17 mouse cellular contexts compared by ENCODE assay signal in genomic region chr6:87332380-87332779, GRCm38 (mm10). TPM values are rescaled to one million over a fixed set of nuclear protein-coding genes. Genes with fewer than 3 reads are reported as not detected.
A peak's percentile ranks its signal among the peaks of the same experiment; 100 is the strongest.
DNase-seq lines count a peak whose midpoint lies in the region; ATAC-seq and TF ChIP-seq lines count a peak whose summit lies in the region.
"Had no signal": no experiment of that assay in that cellular context is flagged by ENCODE, and none has a peak within 500 bp of the region (broad histone marks: within the 10 kb centered on the region; RNA-seq: fewer than 3 reads in every experiment).

No protein-coding gene starts in this region.

- H3K9me3 ChIP-seq in heart, embryonic 14.5 days (ENCODE audit: control insufficient read depth, low read length) = no peaks in the 10 kb centered on the region
- H3K9me3 ChIP-seq in midbrain, embryonic 11.5 days (ENCODE audit: control insufficient read depth, low read length) = no peaks in the 10 kb centered on the region
- no peaks in the 10 kb centered on the region for H3K9me3 ChIP-seq in midbrain, embryonic 15.5 days
- no peaks in the 10 kb centered on the region for H3K9me3 ChIP-seq in hindbrain, postnatal 0 days (ENCODE audit: low read length)
- H3K9me3 ChIP-seq in stomach, embryonic 15.5 days = no peaks in the 10 kb centered on the region
- H3K9me3 ChIP-seq: liver, embryonic 12.5 days had no signal

- ATAC-seq in heart, embryonic 14.5 days (ENCODE audit: insufficient number of reproducible peaks, insufficient read depth, low FRiP score, low read depth) = no peak
- no peak for ATAC-seq in midbrain, embryonic 11.5 days (ENCODE audit: low FRiP score)
- ATAC-seq in midbrain, embryonic 15.5 days (replicated peaks) = no peak
- ATAC-seq in hindbrain, postnatal 0 days = no peak
- no peak for ATAC-seq in stomach, embryonic 15.5 days (ENCODE audit: insufficient read depth, low FRiP score, low read depth)
- ATAC-seq: liver, embryonic 12.5 days had no signal

- TF ChIP-seq CTCF in hindbrain, postnatal 0 days (IDR thresholded peaks at IDR 0.05; ENCODE audit: low read depth) = no peak

- H3K9ac ChIP-seq in heart, embryonic 14.5 days (ENCODE audit: low read length) = no peak overlapping the region
- H3K9ac ChIP-seq in midbrain, embryonic 11.5 days (ENCODE audit: low read length) = no peak overlapping the region
- no peak overlapping the region for H3K9ac ChIP-seq in midbrain, embryonic 15.5 days
- no peak overlapping the region for H3K9ac ChIP-seq in hindbrain, postnatal 0 days (replicated peaks; ENCODE audit: low read length)
- no peak overlapping the region for H3K9ac ChIP-seq in stomach, embryonic 15.5 days
- H3K9ac ChIP-seq: liver, embryonic 12.5 days had no signal

- no peaks in the 10 kb centered on the region for H3K36me3 ChIP-seq in heart, embryonic 14.5 days (ENCODE audit: control insufficient read depth, insufficient read depth, low read length)
- no peaks in the 10 kb centered on the region for H3K36me3 ChIP-seq in midbrain, embryonic 11.5 days (ENCODE audit: control insufficient read depth, insufficient read depth, low read length)
- H3K36me3 ChIP-seq in midbrain, embryonic 15.5 days (replicated peaks) = no peaks in the 10 kb centered on the region
- H3K36me3 ChIP-seq in hindbrain, postnatal 0 days (ENCODE audit: insufficient read depth, low read length) = no peaks in the 10 kb centered on the region
- H3K36me3 ChIP-seq in stomach, embryonic 15.5 days = no peaks in the 10 kb centered on the region
- H3K36me3 ChIP-seq: liver, embryonic 12.5 days had no signal

- H3K27ac ChIP-seq in heart, embryonic 14.5 days (replicated peaks in 1 of 2; ENCODE audit: control insufficient read depth in 1 of 2, insufficient read depth in 1 of 2, low read depth in 2 of 2, low read length in 2 of 2) = no peak overlapping the region
- no peak overlapping the region for H3K27ac ChIP-seq in midbrain, embryonic 11.5 days (ENCODE audit: low read depth, low read length)
- no peak overlapping the region for H3K27ac ChIP-seq in midbrain, embryonic 15.5 days
- no peak overlapping the region for H3K27ac ChIP-seq in hindbrain, postnatal 0 days
- no peak overlapping the region for H3K27ac ChIP-seq in stomach, embryonic 15.5 days
- H3K27ac ChIP-seq: liver, embryonic 12.5 days had no signal

- H3K27me3 ChIP-seq in heart, embryonic 14.5 days (ENCODE audit: control insufficient read depth, insufficient read depth, low read length) = peaks cover 6% of the 10 kb centered on the region; the same call in 1 of the 2 replicates
- no peaks in the 10 kb centered on the region for H3K27me3 ChIP-seq in midbrain, embryonic 11.5 days (ENCODE audit: control insufficient read depth, insufficient read depth, low read length)
- no peaks in the 10 kb centered on the region for H3K27me3 ChIP-seq in midbrain, embryonic 15.5 days (replicated peaks)
- H3K27me3 ChIP-seq in hindbrain, postnatal 0 days (ENCODE audit: insufficient read depth, low read length) = no peaks in the 10 kb centered on the region
- no peaks in the 10 kb centered on the region for H3K27me3 ChIP-seq in stomach, embryonic 15.5 days (replicated peaks)

- no peak for DNase-seq in heart, adult 9 months (ENCODE audit: low spot score in 2 of 2)
- peak; percentile 78 for DNase-seq in midbrain, embryonic 11.5 days (ENCODE audit: low spot score, missing footprints)
- no peak for DNase-seq in hindbrain, postnatal 0 days (ENCODE audit: low spot score)
- DNase-seq in layer of hippocampus, postnatal 25 days (ENCODE audit: extremely low spot score in 1 of 2, low spot score in 1 of 2) = no peak
- DNase-seq: cerebellum, adult 2 months; heart, adult 18-20 months; kidney, adult 8-10 months; right cerebral cortex, postnatal 4 days; thymus, adult 2 months had no signal

- WGBS in heart, embryonic 14.5 days = 63% methylated on average over 2 of the region's 2 CpGs
- 89% methylated on average over 2 of the region's 2 CpGs for WGBS in midbrain, embryonic 11.5 days
- WGBS in midbrain, embryonic 15.5 days = 79% methylated on average over 2 of the region's 2 CpGs
- 52% methylated on average over 2 of the region's 2 CpGs for WGBS in hindbrain, postnatal 0 days
- 33% methylated on average over 2 of the region's 2 CpGs for WGBS in stomach, embryonic 15.5 days

- H3K4me2 ChIP-seq in heart, embryonic 14.5 days (ENCODE audit: low read length) = peak overlapping the region; percentile 78
- no peak overlapping the region for H3K4me2 ChIP-seq in midbrain, embryonic 11.5 days
- no peak overlapping the region for H3K4me2 ChIP-seq in midbrain, embryonic 15.5 days
- H3K4me2 ChIP-seq in hindbrain, postnatal 0 days (ENCODE audit: low read depth, low read length) = peak overlapping the region; percentile 85
- H3K4me2 ChIP-seq in stomach, embryonic 15.5 days = peak overlapping the region; percentile 87
- H3K4me2 ChIP-seq: liver, embryonic 12.5 days had no signal

- H3K4me1 ChIP-seq in heart, embryonic 14.5 days (ENCODE audit: control insufficient read depth in 2 of 2, insufficient read depth in 2 of 2, low read length in 2 of 2) = peaks cover 20 to 32% of the 10 kb centered on the region in 2 experiments
- peaks cover 9% of the 10 kb centered on the region for H3K4me1 ChIP-seq in midbrain, embryonic 11.5 days (ENCODE audit: control insufficient read depth, insufficient read depth, low read length)
- peaks cover 16% of the 10 kb centered on the region for H3K4me1 ChIP-seq in midbrain, embryonic 15.5 days
- peaks cover 3% of the 10 kb centered on the region; the same call in 1 of the 2 replicates for H3K4me1 ChIP-seq in hindbrain, postnatal 0 days (ENCODE audit: insufficient read depth, low read length)
- peaks cover 17% of the 10 kb centered on the region for H3K4me1 ChIP-seq in stomach, embryonic 15.5 days

- H3K4me3 ChIP-seq in heart, embryonic 14.5 days (ENCODE audit: control insufficient read depth in 1 of 2, insufficient read depth in 1 of 2, low read depth in 1 of 2, low read length in 2 of 2) = 0 out of 4 replicates have a peak overlapping the region, but pooled peaks of 1 of the 2 experiments have one; percentile 10
- no peak overlapping the region for H3K4me3 ChIP-seq in midbrain, embryonic 11.5 days (ENCODE audit: low read depth, low read length)
- H3K4me3 ChIP-seq in midbrain, embryonic 15.5 days = no peak overlapping the region
- peak overlapping the region; percentile 8 for H3K4me3 ChIP-seq in hindbrain, postnatal 0 days (ENCODE audit: low read length)
- H3K4me3 ChIP-seq in stomach, embryonic 15.5 days (replicated peaks) = no peak overlapping the region
- H3K4me3 ChIP-seq: liver, embryonic 12.5 days had no signal

RNA-seq across cellular contexts. Expression of gene Antxr1, which starts 3.2 kb away (rescaled TPM):
- 5.5 and 6.5 TPM in 2 replicates for polyA plus RNA-seq in heart, embryonic 14.5 days (2014; fragmentation: Nextera tagmentation; extraction: Ambion mirVana)
- 4.9 and 5.4 TPM in 2 replicates for polyA plus RNA-seq in midbrain, embryonic 11.5 days (2014; fragmentation: Nextera tagmentation; extraction: Ambion mirVana)
- 3.4 and 3.9 TPM in 2 replicates for polyA plus RNA-seq in midbrain, embryonic 15.5 days (2015; fragmentation: Nextera tagmentation; extraction: Ambion mirVana)
- total RNA-seq in hindbrain, postnatal 0 days (2014; rRNA removed) = 17.9 and 24.5 TPM in 2 replicates
- polyA plus RNA-seq in hindbrain, postnatal 0 days (2015; fragmentation: Nextera tagmentation; extraction: Ambion mirVana) = 4.0 and 4.2 TPM in 2 replicates
- 8.0 and 9.0 TPM in 2 replicates for polyA plus RNA-seq in stomach, embryonic 15.5 days (2015; fragmentation: Nextera tagmentation; extraction: Ambion mirVana)
- 10 to 100 TPM; 10.1 to 11.8 TPM for total RNA-seq in layer of hippocampus, postnatal 25 days (2021)
- total RNA-seq: neutrophil, adult 5-6 weeks had no signal

RNA-seq across cellular contexts. Expression of gene Gkn1, which starts 18.4 kb away (rescaled TPM):
- polyA plus RNA-seq in heart, embryonic 14.5 days (2014; fragmentation: Nextera tagmentation; extraction: Ambion mirVana) = not detected in 2 replicates
- not detected in 2 replicates for polyA plus RNA-seq in midbrain, embryonic 11.5 days (2014; fragmentation: Nextera tagmentation; extraction: Ambion mirVana)
- not detected in 2 replicates for polyA plus RNA-seq in midbrain, embryonic 15.5 days (2015; fragmentation: Nextera tagmentation; extraction: Ambion mirVana)
- not detected in 2 replicates for total RNA-seq in hindbrain, postnatal 0 days (2014; rRNA removed)
- polyA plus RNA-seq in hindbrain, postnatal 0 days (2015; fragmentation: Nextera tagmentation; extraction: Ambion mirVana) = not detected in 2 replicates
- polyA plus RNA-seq in stomach, embryonic 15.5 days (2015; fragmentation: Nextera tagmentation; extraction: Ambion mirVana) = 0.68 and 2.3 TPM in 2 replicates
- total RNA-seq in layer of hippocampus, postnatal 25 days (2021) = not detected
- total RNA-seq: adrenal gland, postnatal 4 days; heart, adult 18-20 months; layer of hippocampus, adult 8-10 months; neutrophil, adult 5-6 weeks had no signal
- polyA plus RNA-seq: liver, embryonic 12.5 days had no signal

RNA-seq across cellular contexts. Expression of gene Gkn2, which starts 40.8 kb away (rescaled TPM):
- not detected in 2 replicates for polyA plus RNA-seq in heart, embryonic 14.5 days (2014; fragmentation: Nextera tagmentation; extraction: Ambion mirVana)
- not detected in 2 replicates for polyA plus RNA-seq in midbrain, embryonic 11.5 days (2014; fragmentation: Nextera tagmentation; extraction: Ambion mirVana)
- not detected in 2 replicates for polyA plus RNA-seq in midbrain, embryonic 15.5 days (2015; fragmentation: Nextera tagmentation; extraction: Ambion mirVana)
- not detected in 2 replicates for total RNA-seq in hindbrain, postnatal 0 days (2014; rRNA removed)
- not detected in 2 replicates for polyA plus RNA-seq in hindbrain, postnatal 0 days (2015; fragmentation: Nextera tagmentation; extraction: Ambion mirVana)
- 2.3 and 4.7 TPM in 2 replicates for polyA plus RNA-seq in stomach, embryonic 15.5 days (2015; fragmentation: Nextera tagmentation; extraction: Ambion mirVana)
- not detected for total RNA-seq in layer of hippocampus, postnatal 25 days (2021)
- total RNA-seq: adrenal gland, postnatal 4 days; heart, adult 18-20 months; layer of hippocampus, adult 8-10 months; neutrophil, adult 5-6 weeks had no signal
- polyA plus RNA-seq: cerebellum, adult 2 months; frontal cortex, adult 2 months; liver, embryonic 12.5 days had no signal

RNA-seq across cellular contexts. Expression of gene Gkn3, which starts 56.4 kb away (rescaled TPM):
- polyA plus RNA-seq in heart, embryonic 14.5 days (2014; fragmentation: Nextera tagmentation; extraction: Ambion mirVana) = 0.57 and 1.1 TPM in 2 replicates
- 0.42 TPM in 1 of 2 replicates, not detected in the other for polyA plus RNA-seq in midbrain, embryonic 11.5 days (2014; fragmentation: Nextera tagmentation; extraction: Ambion mirVana)
- 0.28 and 0.67 TPM in 2 replicates for polyA plus RNA-seq in midbrain, embryonic 15.5 days (2015; fragmentation: Nextera tagmentation; extraction: Ambion mirVana)
- not detected in 2 replicates for total RNA-seq in hindbrain, postnatal 0 days (2014; rRNA removed)
- 0.63 and 0.86 TPM in 2 replicates for polyA plus RNA-seq in hindbrain, postnatal 0 days (2015; fragmentation: Nextera tagmentation; extraction: Ambion mirVana)
- polyA plus RNA-seq in stomach, embryonic 15.5 days (2015; fragmentation: Nextera tagmentation; extraction: Ambion mirVana) = 3.8 and 5.1 TPM in 2 replicates
- total RNA-seq in layer of hippocampus, postnatal 25 days (2021) = 1 to 10 TPM; 2.5 to 3.6 TPM
- total RNA-seq: neutrophil, adult 5-6 weeks had no signal
- polyA plus RNA-seq: liver, embryonic 12.5 days had no signal

Comparison
In these comparisons a context has a peak if more than half of its experiments do, and no peak if none do; other contexts are left out.
1. H3K4me2 ChIP-seq: peak in heart, embryonic 14.5 days (single experiment), hindbrain, postnatal 0 days (single experiment) and stomach, embryonic 15.5 days (single experiment); none in midbrain, embryonic 11.5 days (single experiment) and midbrain, embryonic 15.5 days (single experiment).